Mouse (Mus musculus) MEL-GATA-1-ER (cell line): Measurements from ENCODE around the gene Asb15.

Experiments
- DNase-seq: peaks from one replicate; pipeline ENCODE4 v3.0.0-alpha.2; 2012; ENCODE audit warnings: low read depth; ENCODE audit errors: extremely low read depth

Asb15 gene

DNA sequence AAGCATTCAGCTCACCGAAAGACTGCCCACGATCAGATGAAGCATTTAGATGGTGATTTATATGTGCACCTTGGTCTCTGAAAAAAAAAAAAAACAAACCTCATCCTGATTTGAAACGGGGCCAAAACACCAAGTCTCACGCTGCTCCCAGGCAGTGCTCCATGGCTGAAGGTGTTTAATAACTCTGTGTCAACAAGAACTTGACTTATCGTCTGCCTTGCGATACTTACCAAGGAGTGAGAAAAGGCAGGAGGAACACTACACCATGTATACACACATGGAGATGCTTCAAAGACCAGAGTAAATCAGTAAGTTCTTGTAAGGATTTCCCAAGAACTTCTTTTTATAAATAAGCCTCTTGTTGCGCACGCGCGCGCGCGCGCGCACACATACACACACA, 79.6 kb downstream of the Asb15 start:
- DNase-seq, result no peak

DNA sequence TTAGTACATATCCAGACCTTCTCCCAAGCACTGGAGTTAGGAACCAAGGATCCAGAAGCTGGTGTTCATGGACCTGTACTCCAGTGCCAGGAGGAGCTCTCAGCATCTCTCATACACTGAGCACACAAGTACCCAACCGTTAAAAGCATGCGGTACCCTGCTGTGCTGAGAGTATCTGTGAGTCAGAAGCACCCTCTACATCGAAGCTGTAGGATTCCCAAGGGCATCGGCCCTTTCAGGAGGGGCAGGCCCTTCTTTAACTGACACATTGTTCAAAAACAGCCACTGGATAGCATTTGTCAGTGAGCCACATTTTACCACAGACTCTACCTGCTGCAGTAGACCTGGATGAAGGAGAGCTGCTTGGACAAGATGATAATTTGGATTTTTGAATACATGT, 80.2 kb downstream of the Asb15 start:
- DNase-seq, result no peak

DNA sequence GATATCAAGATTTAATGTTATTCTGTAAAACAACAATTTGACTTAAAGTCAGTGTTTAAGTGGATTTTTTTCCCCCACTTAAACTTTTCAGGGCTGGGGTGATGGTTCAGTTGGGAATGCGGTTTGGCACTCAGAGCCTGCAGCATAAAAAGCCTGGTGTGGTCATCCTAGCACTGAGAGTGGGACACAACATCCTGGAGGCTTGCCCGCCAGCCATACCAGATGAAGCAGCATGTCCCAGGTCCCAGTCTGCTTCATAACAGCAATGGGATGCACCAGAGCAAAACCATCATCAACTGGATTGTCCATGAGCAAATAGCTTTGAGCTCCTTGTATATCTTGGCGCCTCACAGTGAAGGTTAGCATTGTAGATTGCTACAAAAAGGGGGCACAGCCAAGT, 80.7 kb downstream of the Asb15 start:
- DNase-seq, result no peak

DNA sequence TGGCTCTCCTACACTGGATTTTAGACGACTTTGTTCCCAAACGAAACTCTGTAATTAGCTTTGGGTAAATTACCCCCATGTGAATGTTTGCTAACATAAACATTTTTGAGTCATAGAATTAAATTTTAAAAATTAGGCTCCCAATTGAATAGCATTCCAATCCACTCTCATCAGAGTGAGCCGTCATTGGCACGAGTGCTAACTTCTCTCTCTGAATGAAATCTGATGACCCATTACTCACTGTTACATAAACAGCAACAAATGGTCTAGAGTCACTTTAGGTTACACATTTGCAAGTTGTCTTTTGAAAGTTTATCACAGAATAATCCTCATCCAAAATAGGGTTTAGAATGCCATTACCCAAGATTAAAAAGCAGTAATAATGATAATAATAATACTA, 81.6 kb downstream of the Asb15 start:
- DNase-seq, result no peak

DNA sequence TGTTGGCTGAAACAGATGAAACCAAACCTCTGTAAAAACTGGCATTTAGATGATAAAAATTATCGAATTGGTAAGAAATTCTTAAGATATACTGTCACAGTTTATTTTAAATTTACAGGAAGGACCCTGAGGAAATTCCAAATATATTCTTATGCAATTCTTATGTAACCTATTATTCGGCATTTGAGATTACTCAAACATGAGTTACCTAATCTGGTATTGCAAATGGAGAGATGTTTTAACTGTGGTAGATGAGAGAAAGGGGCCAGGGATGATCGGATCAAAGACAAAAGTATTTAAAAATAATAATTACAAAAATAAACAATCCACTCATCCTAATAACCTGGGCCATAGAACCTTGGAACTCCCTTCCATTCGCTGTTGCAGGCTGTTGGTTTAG, 82.4 kb downstream of the Asb15 start:
- no peak for DNase-seq

DNA sequence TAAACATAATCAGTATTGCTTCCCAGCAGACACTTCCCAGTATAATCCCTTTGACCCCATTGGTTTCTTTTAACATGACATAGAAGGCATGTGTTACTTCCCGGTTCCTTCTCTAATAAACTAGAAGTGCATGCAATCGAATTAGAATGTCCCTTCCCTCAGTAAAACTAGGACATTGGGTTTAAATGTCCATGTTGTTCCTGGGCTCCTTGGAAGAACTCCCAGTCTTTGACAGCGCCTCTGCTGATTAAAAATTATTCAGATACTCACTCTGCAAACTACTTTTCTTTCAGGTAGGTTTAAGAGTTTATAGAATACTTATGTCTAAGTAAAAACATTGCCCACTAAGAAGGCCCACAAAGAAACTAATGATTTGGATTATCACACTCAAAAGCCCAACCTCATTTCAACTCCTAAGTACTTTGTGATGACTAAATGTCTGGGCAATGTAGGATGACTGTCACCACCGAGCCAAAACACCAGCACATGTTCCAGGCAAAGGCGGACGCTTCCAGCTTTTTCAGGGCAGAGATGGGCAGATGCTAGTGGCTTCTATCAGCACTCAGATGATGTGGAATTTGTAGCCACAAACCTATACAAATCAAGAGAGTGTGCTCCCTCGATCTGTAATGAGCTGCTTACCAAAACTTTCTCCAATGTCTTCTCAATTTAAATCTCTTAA, 84.3 kb downstream of the Asb15 start:
- no peak for DNase-seq

DNA sequence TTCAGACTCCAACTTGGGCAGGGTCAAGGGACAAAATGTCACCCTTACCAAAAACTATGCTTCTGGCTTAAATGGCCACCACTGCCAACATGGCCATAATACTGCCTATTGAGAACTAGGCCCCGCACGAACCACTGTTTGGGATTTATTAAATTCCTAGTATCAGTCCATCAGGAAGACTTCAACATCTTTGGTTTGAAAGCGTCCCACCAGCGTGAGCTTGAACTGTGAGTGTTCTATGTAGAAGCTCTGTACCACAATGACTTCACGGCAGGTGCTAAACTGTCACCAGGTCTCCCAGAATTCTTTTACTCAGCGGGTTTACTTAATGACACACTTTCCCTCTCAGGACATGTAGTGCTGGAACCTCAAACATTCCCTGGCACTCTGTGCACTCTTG, 85.4 kb downstream of the Asb15 start:
- DNase-seq, result no peak

DNA sequence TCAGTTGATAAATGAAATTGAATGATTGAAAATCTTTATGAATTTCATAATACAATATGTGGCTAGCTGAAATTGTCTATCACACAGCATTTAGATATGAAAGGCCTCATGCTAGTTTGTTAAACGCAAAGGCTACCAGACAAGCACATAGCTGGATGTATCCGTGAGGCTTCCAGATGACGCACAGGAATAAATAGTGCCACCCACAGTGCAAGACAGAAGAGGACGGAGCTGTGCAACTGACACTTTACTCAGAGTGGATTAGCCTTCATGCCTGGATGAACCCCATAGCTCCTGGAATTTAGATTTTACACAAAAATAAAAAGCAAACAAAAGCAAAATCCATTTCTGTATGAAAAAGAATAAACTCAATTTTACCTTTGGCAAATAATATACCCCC, 86.0 kb downstream of the Asb15 start:
- DNase-seq, result no peak

DNA sequence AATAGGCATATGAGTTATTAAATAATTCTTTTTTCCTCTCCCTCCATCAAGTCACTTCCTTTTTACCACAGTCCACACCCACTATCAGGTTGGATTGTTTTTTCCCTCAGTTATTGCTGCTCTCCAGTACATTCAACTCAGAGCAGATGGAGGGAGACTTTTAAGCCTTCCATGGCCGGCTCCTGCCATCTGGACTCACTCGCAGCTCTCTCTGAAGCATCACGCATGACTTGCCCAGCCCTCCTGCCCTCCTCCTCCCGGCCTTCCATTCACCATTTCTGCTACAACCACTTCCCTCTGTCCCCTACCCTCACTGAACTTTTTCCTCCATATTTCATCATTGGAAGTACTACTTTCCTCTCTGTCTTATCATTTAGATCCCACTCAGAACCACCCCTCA, 88.8 kb downstream of the Asb15 start:
- DNase-seq, result no peak

DNA sequence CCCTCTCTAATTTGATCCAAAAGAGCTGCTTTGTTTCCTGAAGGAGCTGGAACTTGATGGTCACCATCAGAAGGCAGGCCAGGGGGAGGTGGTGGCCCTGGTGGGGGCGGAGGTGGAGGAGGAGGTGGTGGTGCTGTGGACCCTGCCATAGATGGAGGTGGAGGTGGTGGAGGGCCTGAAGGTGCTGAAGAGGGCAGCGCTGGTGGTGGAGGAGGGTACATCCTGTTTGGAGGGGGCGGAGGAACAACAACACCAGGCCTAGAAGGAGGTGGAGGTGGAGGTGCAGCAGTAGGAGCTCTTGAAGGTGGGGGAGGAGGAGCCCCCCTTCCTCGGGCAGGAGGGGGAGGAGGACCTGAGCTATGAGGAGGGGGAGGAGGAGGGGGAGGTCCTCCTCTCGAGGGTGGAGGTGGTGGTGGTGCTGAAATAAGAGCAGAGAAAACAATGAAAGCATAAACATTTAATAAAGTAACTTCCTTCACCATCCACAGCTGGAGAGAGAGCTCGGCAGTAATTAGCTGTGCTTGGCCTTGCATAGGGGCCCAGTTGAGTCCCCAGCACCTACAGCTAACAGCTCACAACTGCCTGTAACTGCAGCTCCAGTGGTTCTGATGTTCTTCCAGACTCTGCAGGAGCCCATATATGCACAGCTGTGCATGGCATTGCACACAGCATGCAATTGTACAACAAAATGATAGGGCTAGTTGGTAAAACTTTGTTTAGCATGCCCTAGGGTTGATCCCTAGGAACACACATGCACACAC, 91.5 kb downstream of the Asb15 start:
- no peak for DNase-seq

DNA sequence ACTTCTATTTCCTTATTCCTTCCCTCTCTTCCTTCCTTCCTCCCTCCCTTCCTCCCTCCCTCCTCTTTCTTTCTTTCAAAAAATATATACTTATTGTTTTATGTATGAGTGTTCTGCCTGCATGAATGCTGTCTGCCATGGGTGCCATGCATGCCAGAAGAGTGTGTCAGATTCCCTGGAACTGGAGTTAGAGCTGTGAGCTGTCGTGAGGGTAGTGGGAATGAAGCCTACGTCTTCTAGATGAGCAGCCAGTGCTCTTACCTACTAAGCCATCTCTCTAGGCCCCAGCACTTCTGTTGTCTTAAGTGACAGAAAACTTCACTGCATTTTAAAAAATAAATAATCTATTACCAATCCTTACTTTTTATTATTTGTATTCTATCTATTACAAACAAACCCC, 93.0 kb downstream of the Asb15 start:
- DNase-seq, result no peak

DNA sequence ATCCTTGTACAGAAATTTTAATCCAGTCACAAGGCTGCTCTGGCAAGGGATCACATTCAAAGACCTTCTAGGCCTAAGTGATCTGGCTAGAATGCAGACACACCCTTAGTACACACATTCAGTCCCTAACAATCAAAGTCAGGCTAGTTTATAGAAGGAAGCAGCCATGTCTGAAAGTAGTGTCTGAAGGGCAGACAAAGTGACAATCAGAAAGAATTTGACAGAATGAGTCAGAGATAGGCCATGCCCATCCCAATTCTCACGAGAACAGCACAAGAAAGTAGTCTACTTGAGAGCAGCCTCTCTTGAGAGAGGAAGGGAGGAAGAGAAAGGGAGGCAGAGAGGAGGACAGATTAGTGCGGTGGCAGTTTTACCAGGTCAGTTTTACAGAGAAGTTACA, 94.2 kb downstream of the Asb15 start:
- no peak for DNase-seq
